Mouse (Mus musculus): ENCODE results near the gene Ubqln2.

The Ubqln2 gene

GRCm38 (mm10) chrX:153497688-153498516 is at the start of gene Ubqln2:
Gene Ubqln2, plus strand, starts transcription at chrX:153498227.
- peak; percentile 89 for DNase-seq (ENCODE audit: low read depth, low spot score)

- no peak for DNase-seq (ENCODE audit: low read depth, low spot score)
Measured at GRCm38 (mm10) chrX:153451946-153452345, 46.1 kb upstream of the Ubqln2 start.

GRCm38 (mm10) chrX:153476760-153477248 is 21.2 kb upstream of the Ubqln2 start:
- no peak for DNase-seq (ENCODE audit: low read depth, low spot score)

- DNase-seq (ENCODE audit: low read depth, low spot score) = no peak
Measured at GRCm38 (mm10) chrX:153492326-153492725, 5.7 kb upstream of the Ubqln2 start.

GRCm38 (mm10) chrX:153498665-153499293 is 752 bp downstream of the Ubqln2 start:
- DNase-seq (ENCODE audit: low read depth, low spot score) = peak; percentile 33

GRCm38 (mm10) chrX:153499294-153500046 is 1.4 kb downstream of the Ubqln2 start:
- peak; percentile 8 for DNase-seq (ENCODE audit: low read depth, low spot score)

- DNase-seq (ENCODE audit: low read depth, low spot score) = peak; percentile 6
Measured at GRCm38 (mm10) chrX:153500047-153500345, 2.0 kb downstream of the Ubqln2 start.

GRCm38 (mm10) chrX:153505954-153506353 is 7.9 kb downstream of the Ubqln2 start:
- DNase-seq (ENCODE audit: low read depth, low spot score) = peak; percentile 48

- no peak for DNase-seq (ENCODE audit: low read depth, low spot score)
Measured at GRCm38 (mm10) chrX:153515491-153515890, 17.5 kb downstream of the Ubqln2 start.

- peak; percentile 21 for DNase-seq (ENCODE audit: low read depth, low spot score)
Measured at GRCm38 (mm10) chrX:153528399-153528798, 30.4 kb downstream of the Ubqln2 start.

Measured in ZHBTc4 (cell line).